Mouse (Mus musculus) neutrophil, adult 5-6 weeks (primary cell): Measurements from ENCODE around the gene Olfr1179. TPM values are rescaled to one million over a fixed set of nuclear protein-coding genes. Genes with fewer than 3 reads are reported as not detected.
"Not testable (repeated sequence)": the region's sequence is repeated elsewhere in the genome, so short reads cannot be mapped to it uniquely, and the experiment has no call there.

Experiments used
- ATAC-seq: fragments of 151-379, 151-347 bp; 2 replicates; pipeline ENCODE4 v1.8.0; 2017; ENCODE audit warnings: mild to moderate bottlenecking, moderate TSS enrichment; ENCODE audit not compliant: insufficient number of reproducible peaks, poor library complexity, low FRiP score, severe bottlenecking; ENCODE audit errors: extremely low read depth
- total RNA-seq: library from RNA; stranded (forward); fragments of 200-1000 nt; gene quantifications from 2 replicates; pipeline ENCODE4 v1.2.3, GENCODE M21; 2017

Gene Olfr1179
- not detected in 2 replicates for total RNA-seq

DNA sequence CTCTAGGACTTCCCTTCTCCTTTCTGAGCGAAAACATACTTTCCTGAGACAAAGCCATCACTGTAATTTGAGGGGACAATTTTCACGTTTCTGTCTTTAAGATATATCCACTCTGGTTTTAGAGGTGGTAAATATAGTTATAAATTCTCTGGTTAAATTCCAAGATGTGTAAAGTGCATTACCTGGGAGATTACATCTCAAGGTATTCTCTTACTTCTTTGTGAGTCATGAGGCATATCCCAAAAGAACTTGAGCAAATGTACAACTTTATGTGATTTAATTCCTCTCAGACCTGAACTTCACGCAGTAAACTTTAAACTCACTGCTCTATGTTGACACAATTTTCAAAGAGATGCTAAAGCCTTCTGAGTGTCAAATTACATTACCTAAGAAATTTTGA is at the start of gene Olfr1179:
TSS of gene Olfr1179 (minus strand) at position 101 of the 400 bp plus-strand sequence.
- ATAC-seq = no peak

DNA sequence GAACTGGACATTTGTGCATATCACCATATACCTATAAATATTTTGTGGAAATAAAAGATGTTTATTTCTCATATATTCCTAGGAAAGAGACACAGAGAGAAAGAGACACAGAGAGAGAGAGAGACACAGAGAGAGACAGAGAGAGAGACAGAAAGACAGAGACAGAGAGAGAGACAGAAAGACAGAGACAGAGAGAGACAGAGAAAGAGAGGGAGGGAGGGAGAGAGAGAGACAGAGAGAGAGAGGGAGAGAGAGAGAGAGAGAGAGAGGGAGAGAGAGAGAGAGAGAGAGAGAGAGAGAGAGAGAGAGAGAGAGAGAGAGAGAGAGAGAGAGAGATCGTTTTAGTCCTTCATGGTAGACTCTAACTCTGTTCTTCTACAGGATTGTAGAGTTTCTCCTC is 48.3 kb upstream of the Olfr1179 start, which contains the start of gene Olfr1183:
TSS of gene Olfr1183 (plus strand) at position 301 of the 400 bp plus-strand sequence.
- not testable (repeated sequence) for ATAC-seq

DNA sequence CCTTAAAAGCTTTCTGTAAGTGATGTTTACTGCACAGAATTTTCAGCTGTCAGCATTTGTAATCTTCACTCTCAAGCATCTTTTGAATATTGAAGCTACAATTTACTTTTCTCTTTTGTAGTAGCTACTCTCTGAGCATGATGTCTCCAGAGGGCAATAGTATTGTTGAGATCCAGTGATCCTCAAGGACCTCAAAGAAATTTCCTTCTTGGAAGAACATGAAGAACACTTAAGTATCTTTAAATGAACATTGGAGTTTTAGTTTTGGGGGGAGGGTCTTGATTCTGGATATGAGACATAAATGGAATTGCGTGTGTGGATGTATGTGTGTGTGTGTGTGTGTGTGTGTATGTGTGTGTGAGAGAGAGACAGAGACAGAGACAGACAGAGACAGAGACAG is 42.8 kb upstream of the Olfr1179 start, which contains the start of gene Gm13757:
TSS of gene Gm13757 (minus strand) at position 101 of the 400 bp plus-strand sequence.
- no peak for ATAC-seq

DNA sequence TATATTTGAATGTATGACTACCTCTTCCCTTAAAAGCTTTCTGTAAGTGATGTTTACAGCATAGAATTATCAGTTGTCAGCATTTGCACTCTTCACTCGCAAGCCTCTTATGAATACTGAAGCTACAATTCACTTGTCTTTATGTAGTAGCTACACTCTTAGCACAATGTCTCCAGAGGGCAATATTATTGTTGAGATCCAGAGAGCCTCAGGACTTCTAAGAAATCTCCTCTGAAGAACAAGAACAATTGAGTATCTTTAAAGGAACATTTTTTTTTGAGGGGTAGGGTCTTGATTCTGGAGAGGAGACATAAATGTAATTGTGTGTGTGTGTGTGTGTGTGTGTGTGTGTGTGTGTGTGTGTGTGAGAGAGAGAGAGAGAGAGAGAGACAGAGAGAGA is 19.8 kb upstream of the Olfr1179 start, which contains the start of gene Olfr1181:
TSS of gene Olfr1181 (minus strand) at position 101 of the 400 bp plus-strand sequence.
- ATAC-seq = no peak

DNA sequence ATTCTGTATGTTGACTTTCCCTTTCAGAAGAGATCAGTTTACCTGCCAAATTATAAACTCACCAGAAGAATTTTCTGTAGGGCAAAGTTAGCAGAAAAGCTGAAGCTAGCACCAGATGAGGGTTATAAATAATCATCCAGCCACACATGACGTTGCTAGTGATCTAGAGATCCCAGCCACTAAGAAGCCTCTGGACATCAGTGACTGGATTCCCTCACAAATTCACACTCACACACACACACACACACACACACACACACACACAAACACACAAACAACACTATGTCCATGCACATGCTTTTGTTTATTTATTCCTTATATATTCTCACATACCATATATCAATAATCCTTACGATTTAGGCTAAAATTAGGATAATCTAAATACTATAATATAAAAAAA is 12.8 kb upstream of the Olfr1179 start, which contains the start of gene Olfr1180:
TSS of gene Olfr1180 (minus strand) at position 101 of the 400 bp plus-strand sequence.
- no peak for ATAC-seq

DNA sequence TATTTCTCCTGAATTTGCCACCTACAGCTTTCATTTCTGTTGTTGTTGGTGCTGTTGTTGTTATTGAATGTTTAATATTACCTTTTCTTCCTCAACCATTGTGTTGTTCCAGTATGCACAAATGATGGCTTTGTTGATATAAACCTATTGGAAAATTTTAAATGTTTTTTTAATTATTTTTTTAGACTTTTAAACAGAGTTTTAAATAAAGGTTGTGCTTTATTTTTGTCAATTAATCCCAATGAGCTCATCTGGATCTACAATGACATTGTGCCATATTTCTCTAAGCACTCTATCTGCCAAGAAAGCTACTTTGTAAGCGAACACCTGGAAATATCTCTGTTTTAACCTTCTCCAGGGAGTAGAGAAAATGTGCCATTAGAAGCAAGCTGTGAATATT is 19.5 kb downstream of the Olfr1179 start, which contains the start of gene Olfr1178:
TSS of gene Olfr1178 (plus strand) at position 301 of the 400 bp plus-strand sequence.
- no peak for ATAC-seq

DNA sequence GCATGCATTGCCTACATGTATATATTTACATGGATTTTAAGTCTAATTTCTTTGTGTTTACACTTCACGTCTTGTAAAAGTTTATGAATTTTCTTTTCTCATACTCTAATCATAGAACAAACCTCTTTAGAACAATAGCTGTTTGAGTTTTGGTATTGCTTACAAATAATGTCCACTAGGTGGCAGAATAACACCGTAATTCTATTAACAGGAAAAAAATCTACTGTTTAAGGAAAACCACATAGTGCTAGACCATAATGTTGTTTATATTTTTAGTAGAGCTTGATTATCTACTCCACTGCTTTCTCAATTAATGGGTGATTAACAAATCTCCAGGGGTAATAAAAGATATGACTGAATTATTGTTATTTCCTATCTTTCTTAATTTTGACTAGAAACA is 49.9 kb downstream of the Olfr1179 start:
- no peak for ATAC-seq

Other genes with a start within 250 kb of the Olfr1179 start
- not detected in 2 replicates for gene Olfr1168, start 224.6 kb downstream of the Olfr1179 start, total RNA-seq
- not detected in 2 replicates for gene Olfr1170, start 178.1 kb downstream of the Olfr1179 start, total RNA-seq
- gene Olfr1173, start 126.6 kb downstream of the Olfr1179 start, total RNA-seq = 0.35 TPM in 1 of 2 replicates, not detected in the other
- not detected in 2 replicates for gene Olfr1174-ps, start 91.3 kb downstream of the Olfr1179 start, total RNA-seq
- gene Olfr1175-ps, start 79.2 kb downstream of the Olfr1179 start, total RNA-seq = 0.12 TPM in 2 replicates
- gene Olfr1176, start 69.7 kb downstream of the Olfr1179 start, total RNA-seq = 0.49 TPM in 1 of 2 replicates, not detected in the other
- gene Olfr1177-ps, start 60.0 kb downstream of the Olfr1179 start, total RNA-seq = not detected in 2 replicates
- not detected in 2 replicates for gene Olfr1178, start 19.4 kb downstream of the Olfr1179 start, total RNA-seq
- gene Olfr1180, start 12.7 kb upstream of the Olfr1179 start, total RNA-seq = not detected in 2 replicates
- 0.12 TPM in 1 of 2 replicates, not detected in the other for gene Olfr1181, start 19.7 kb upstream of the Olfr1179 start, total RNA-seq
- gene Gm13757, start 42.7 kb upstream of the Olfr1179 start, total RNA-seq = not detected in 2 replicates
- gene Olfr1183, start 48.4 kb upstream of the Olfr1179 start, total RNA-seq = 0.12 TPM in 1 of 2 replicates, not detected in the other
- not detected in 2 replicates for gene Olfr1184, start 77.1 kb upstream of the Olfr1179 start, total RNA-seq
- not detected in 2 replicates for gene Olfr1185-ps1, start 86.9 kb upstream of the Olfr1179 start, total RNA-seq
- not detected in 2 replicates for gene Olfr1186, start 112.1 kb upstream of the Olfr1179 start, total RNA-seq
- not detected in 2 replicates for gene Olfr1188, start 150.5 kb upstream of the Olfr1179 start, total RNA-seq
- gene Olfr1189, start 180.0 kb upstream of the Olfr1179 start, total RNA-seq = not detected in 2 replicates
- not detected in 2 replicates for gene Olfr1191-ps1, start 234.1 kb upstream of the Olfr1179 start, total RNA-seq
- gene Olfr1192-ps1, start 242.1 kb upstream of the Olfr1179 start, total RNA-seq = 0.12 TPM in 1 of 2 replicates, not detected in the other